Mouse (Mus musculus): Measurements from ENCODE around the gene Adam17.

DNA sequence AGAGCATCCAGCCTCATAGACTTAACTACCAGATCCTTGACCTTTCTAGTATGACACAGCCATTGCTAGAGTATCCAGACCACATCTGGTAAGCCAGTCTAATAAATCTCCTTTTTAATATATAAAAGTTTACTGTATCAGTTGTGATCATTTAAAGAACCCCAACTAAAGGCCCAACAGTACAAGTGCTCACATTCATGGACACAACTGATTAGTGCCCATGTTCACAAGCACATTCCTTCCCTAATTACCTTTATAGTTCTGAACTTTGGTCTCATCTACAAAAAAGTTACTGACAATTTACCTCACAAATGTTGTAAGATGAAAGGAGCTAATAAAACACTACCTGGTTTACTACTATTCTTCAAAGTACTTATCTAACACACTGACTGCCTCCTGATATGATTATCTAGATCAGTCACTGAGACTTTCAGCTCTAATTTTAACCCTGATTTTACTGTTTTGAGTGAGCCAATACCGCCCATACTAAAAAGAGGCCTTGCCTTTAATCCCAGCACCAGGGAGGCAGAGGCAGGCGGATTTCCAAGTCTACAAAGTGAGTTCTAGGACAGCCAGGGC lies 35.4 kb upstream of the Adam17 start:
- TF ChIP-seq CTCF (IDR thresholded peaks at IDR 0.05; ENCODE audit: low read depth) (no peak), EP300 (optimal IDR thresholded peaks at IDR 0.05) (no peak)

Measured in stomach, postnatal 0 days (tissue).